Mouse (Mus musculus): Measurements from ENCODE around the gene Irf8. TPM values are rescaled to one million over a fixed set of nuclear protein-coding genes. Genes with fewer than 3 reads are reported as not detected.

The Irf8 gene
- 10.6 TPM in 2 replicates for polyA plus RNA-seq (2016; fragmentation: Nextera tagmentation; extraction: Ambion mirVana)

DNA sequence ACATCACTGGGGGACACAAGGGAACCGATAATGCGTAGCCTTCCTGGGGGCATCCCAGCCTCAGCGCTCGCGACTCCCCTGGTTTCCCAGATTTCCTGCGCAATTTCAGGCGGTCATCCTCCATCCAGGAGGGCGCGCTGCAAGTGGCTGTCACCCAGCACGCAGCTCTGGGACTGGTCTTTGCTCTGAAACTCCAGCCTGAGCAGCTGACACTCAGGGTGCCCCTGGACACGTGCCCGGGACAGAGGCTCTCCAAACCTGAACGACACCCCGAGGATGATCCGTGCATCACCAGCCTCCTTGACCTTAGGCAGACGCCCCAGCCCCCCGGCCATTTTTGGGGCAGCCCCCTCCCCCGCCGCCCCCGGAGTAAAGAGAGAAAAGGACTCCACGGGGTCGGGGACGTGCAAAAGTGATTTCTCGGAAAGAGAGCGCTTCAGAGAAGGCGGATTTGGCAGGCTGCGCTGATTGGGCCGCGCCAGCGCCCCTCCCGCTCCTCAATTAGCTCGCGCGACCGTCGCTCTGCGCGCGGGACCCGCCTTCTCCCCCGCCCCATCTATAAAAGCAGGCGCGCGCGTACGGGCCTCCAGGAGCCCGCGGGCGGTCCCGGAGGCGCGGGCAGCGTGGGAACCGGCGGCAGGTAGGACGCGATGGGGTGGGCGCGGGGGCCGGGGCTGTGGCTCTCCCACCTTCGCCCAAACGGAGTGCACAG lies at the start of gene Irf8:
TSS of gene Irf8 (plus strand) at position 589 of the 712 bp plus-strand sequence.
- no peak within 1 kb of the TSS for H3K27ac ChIP-seq
- no peaks in the 10 kb centered on the region for H3K9me3 ChIP-seq (replicated peaks)
- no peaks in the 10 kb centered on the region for H3K36me3 ChIP-seq
- WGBS (ENCODE audit: insufficient replicate concordance), result under 1% methylated on average over 60 of the region's 62 CpGs
- H3K4me1 ChIP-seq, result peaks cover 9% of the 10 kb centered on the region
- peaks cover 73% of the 10 kb centered on the region for H3K27me3 ChIP-seq (replicated peaks)
- peak; percentile 72 for ATAC-seq
- peak within 1 kb of the TSS; percentile 68 for H3K4me2 ChIP-seq
- H3K9ac ChIP-seq, result peak within 1 kb of the TSS; percentile 39
- peak within 1 kb of the TSS; percentile 49 for H3K4me3 ChIP-seq

DNA sequence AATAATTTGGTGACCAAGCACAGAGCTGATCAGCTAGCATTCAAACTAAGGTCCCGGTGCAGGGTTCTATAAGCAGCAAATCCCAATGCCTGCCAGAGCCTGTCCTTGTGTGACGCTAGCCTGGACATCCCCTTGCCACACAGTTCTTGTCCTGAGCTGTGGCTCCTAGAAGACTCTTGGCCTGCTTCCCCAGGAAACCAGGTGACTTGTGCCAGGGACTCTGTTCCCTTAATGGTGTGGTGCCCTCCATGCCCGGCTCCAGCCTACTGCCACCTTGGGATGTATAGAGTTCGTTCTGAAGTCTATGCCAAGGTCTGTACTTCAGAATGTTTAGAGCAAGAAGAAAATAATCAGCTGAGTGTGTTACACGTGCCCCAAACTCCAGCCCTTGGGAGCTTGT lies 49.6 kb upstream of the Irf8 start:
- Histone ChIP-seq H3K9ac (no peak overlapping the region), H3K4me3 (no peak overlapping the region), H3K4me1 (peaks cover 14% of the 10 kb centered on the region), H3K27ac (no peak overlapping the region), H3K9me3 (replicated peaks) (no peaks in the 10 kb centered on the region), H3K36me3 (no peaks in the 10 kb centered on the region), H3K27me3 (replicated peaks) (peaks cover 34% of the 10 kb centered on the region), H3K4me2 (no peak overlapping the region)
- 66% methylated on average over 5 of the region's 5 CpGs for WGBS (ENCODE audit: insufficient replicate concordance)
- ATAC-seq, result no peak

DNA sequence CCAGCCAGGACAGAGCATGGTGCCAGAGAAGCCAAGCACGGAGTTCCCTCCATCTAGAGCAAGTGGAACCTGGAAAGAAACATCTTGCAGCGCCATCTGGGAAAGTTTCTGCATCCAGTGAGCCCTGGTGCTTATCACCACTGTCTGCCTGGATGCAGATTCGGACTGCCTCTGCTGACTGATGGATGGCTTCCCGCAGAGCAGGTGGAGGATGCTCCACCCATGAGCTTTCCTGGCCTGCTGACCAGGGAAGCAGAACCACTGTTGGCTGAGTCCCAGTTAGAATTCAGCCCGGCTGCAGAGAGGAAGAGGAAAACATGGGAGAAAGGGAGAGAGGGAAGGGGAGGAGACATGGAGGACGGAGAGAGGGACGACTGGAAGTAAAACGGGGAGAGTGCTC lies 48.4 kb upstream of the Irf8 start:
- no peak overlapping the region for H3K4me2 ChIP-seq
- 50% methylated on average over 8 of the region's 8 CpGs for WGBS (ENCODE audit: insufficient replicate concordance)
- H3K27me3 ChIP-seq (replicated peaks), result peaks cover 34% of the 10 kb centered on the region
- no peaks in the 10 kb centered on the region for H3K36me3 ChIP-seq
- peaks cover 19% of the 10 kb centered on the region for H3K4me1 ChIP-seq
- H3K27ac ChIP-seq, result no peak overlapping the region
- no peaks in the 10 kb centered on the region for H3K9me3 ChIP-seq (replicated peaks)
- no peak overlapping the region for H3K9ac ChIP-seq
- no peak for ATAC-seq
- no peak overlapping the region for H3K4me3 ChIP-seq

DNA sequence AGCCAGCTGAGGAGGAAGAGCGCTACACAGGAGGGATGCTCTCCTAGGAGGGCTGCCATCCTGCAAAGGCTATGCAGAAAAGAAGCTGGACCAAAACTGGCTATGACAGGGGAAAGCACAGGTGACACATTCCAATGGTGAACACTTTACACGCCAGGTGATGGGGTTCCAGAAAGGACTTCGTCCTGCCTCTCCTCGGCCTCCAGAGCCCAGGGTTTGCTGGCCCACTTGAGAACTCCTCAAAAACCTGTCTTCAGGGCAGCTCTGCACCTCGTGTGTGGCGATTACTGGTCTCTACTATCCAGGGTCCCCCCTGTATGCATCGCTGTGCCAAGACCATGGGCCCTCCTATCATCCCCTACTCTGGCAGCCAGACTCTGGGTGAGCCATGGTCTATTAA lies 47.6 kb upstream of the Irf8 start:
- 73% methylated on average over 7 of the region's 7 CpGs for WGBS (ENCODE audit: insufficient replicate concordance)

DNA sequence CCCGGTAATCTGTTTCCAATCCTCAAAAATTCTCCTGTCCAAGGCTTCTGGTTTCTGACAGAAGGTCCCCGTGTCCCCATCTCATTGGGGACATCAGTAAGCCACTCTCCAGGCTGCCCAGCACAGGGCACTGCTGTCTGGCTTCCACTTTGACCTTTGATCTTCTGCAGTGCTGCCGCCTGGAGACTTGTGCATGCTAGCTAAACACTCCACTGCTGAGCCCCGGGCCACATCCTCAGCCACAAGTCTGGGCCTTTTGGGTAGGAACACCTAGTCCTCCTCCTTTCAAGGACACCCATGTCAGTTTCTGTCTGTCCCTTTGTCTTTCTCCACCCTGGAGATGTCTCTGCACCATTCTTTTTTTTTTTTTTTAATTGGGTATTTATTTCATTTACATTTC lies 43.2 kb upstream of the Irf8 start:
- Histone ChIP-seq H3K9ac (no peak overlapping the region), H3K4me2 (no peak overlapping the region), H3K36me3 (no peaks in the 10 kb centered on the region), H3K4me3 (no peak overlapping the region), H3K4me1 (peaks cover 24% of the 10 kb centered on the region), H3K9me3 (replicated peaks) (no peaks in the 10 kb centered on the region), H3K27me3 (replicated peaks) (peaks cover 16% of the 10 kb centered on the region), H3K27ac (no peak overlapping the region)
- WGBS (ENCODE audit: insufficient replicate concordance), result 68% methylated on average over 4 of the region's 4 CpGs
- ATAC-seq, result 0 out of 2 replicates have a peak, but pooled peaks have one; percentile 4

More for the DNA sequence above, 47.6 kb upstream of the Irf8 start:
- Histone ChIP-seq H3K27ac (no peak overlapping the region), H3K36me3 (no peaks in the 10 kb centered on the region), H3K9me3 (replicated peaks) (no peaks in the 10 kb centered on the region), H3K4me1 (peaks cover 21% of the 10 kb centered on the region), H3K4me3 (no peak overlapping the region), H3K4me2 (no peak overlapping the region), H3K27me3 (replicated peaks) (peaks cover 34% of the 10 kb centered on the region), H3K9ac (no peak overlapping the region)
- ATAC-seq, result no peak

DNA sequence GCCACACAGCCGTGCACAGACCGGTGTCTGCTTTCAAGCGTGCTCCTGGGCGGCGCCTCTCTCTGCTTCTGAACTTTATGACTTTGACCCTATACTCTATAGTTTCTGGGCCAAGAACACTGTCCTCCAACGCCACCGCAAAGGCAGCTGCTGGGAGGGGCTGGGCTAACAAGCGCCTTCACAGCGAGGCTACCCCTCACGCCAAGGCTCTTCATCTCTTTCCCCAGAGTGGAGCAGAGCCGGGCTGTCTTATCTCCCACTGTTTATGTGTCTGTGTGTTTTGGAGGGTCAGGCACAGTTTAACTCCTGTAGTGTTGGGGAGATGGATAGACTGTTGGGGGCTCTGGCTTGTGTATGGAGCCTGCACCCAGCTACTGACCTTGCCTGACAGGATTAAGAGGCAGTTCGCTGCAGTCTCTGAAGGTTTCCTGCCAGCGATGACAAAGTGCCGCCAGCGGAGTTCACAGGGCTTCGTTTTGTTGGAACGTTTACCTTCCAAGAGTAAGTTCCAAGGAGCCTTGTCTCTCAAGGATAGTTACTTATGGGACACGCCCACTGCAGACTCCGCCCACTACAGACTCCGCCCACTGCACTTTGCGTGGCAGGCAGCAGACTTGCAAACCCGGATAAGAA lies 42.2 kb upstream of the Irf8 start:
- Histone ChIP-seq H3K4me2 (no peak overlapping the region), H3K4me1 (peaks cover 24% of the 10 kb centered on the region), H3K9me3 (replicated peaks) (no peaks in the 10 kb centered on the region), H3K9ac (no peak overlapping the region), H3K27me3 (replicated peaks) (peaks cover 5% of the 10 kb centered on the region; the same call in 1 of the 2 replicates), H3K27ac (no peak overlapping the region), H3K4me3 (no peak overlapping the region), H3K36me3 (no peaks in the 10 kb centered on the region)
- ATAC-seq, result no peak
- 37% methylated on average over 22 of the region's 22 CpGs for WGBS (ENCODE audit: insufficient replicate concordance)

DNA sequence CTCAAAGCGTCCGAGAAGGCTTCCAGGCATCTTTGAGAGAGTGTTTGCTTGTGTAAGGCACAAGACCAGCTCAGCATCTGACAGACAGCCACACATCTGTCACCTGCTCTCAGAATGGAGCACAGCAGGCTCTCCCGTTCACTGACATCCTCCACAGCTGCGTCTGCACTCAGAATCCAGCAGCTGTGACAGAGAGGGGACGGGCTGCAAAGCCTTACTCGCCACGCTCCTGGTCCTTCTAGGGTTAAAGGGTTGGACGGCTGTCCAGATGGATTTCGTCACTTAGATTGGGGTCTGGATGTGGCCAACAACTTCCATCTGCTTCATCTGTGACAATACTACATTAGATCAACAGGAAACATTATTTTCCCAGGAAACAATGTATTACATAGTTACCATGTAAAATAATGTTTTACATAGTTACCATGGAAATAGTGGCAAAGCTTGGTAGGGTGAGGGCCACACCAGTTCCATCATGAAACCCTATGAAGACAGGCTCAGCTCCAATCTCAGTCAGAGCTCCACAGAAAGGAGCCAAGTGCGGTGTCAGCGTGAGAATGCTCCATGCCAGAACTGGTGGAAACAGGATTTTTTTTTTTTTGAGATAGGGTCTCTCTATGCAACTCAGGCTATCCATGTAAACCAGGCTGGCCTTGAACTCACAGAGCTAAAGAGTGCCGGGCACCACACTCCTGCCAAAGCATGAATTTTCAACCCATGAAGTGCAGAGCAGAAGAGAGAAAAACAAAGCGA lies 39.6 kb upstream of the Irf8 start:
- no peak for ATAC-seq
- H3K4me2 ChIP-seq, result no peak overlapping the region
- no peak overlapping the region for H3K27ac ChIP-seq
- H3K36me3 ChIP-seq, result no peaks in the 10 kb centered on the region
- peaks cover 29% of the 10 kb centered on the region for H3K4me1 ChIP-seq
- WGBS (ENCODE audit: insufficient replicate concordance), result 61% methylated on average over 13 of the region's 13 CpGs
- no peak overlapping the region for H3K4me3 ChIP-seq
- H3K9me3 ChIP-seq (replicated peaks), result no peaks in the 10 kb centered on the region
- H3K27me3 ChIP-seq (replicated peaks), result 0 out of 2 replicates have a peak, but pooled peaks cover 2% of the 10 kb centered on the region
- H3K9ac ChIP-seq, result no peak overlapping the region

DNA sequence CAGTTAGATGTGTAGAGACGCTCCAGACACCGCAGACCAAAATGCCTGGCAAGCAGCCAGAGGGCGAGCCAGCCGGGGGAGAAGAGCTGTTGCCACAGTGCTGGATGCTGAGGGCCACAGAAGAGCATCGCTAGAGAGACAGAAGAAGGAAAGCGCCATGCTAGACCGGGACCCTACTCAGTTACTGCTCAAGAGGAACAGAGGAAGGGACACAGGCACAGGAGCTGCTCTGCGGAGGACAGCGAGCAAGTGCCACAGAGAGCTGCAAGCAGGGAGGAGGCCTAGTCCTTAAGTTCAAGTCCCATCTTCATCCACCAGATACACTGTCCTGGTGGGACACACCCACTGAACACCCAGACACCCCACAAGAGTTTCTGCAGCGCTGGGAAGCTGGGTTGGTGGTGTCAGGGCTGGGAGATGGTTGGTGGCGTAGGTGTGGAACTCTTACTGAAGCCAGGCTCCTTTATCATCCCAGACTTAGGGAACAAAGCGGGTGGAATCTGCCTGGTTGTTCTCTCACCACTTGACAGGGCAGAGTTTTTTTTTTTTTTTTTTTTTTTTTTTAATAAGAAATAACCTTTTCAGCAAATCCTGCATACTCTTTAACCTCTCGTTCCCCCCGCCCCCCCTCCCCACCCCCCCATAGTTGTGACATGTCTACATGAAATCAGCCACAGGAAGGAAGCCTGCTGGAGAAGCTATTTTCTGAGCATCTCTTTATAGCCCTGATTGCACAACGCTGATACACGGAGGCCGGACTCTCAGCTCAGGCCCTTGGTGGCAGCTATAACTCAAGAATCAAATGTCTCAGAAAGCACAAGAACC lies 38.8 kb upstream of the Irf8 start:
- H3K4me2 ChIP-seq, result no peak overlapping the region
- no peak overlapping the region for H3K9ac ChIP-seq
- peaks cover 29% of the 10 kb centered on the region for H3K4me1 ChIP-seq
- no peak overlapping the region for H3K27ac ChIP-seq
- H3K36me3 ChIP-seq, result no peaks in the 10 kb centered on the region
- WGBS (ENCODE audit: insufficient replicate concordance), result 52% methylated on average over 17 of the region's 17 CpGs
- 0 out of 2 replicates have a peak, but pooled peaks cover 2% of the 10 kb centered on the region for H3K27me3 ChIP-seq (replicated peaks)
- ATAC-seq, result no peak
- no peaks in the 10 kb centered on the region for H3K9me3 ChIP-seq (replicated peaks)
- no peak overlapping the region for H3K4me3 ChIP-seq

DNA sequence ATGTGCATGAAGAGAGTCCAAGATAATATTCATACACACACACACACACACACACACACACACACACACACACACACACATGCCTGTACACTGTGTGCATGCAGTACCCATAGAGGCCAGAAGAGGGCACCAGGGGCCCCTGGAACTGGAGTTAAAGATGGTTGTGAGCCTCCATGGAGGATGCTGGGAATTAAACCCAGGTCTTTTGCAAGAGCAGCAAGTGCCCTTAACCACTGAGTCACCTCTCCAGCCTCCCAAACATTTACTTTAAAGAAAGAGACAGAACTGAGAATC lies 38.2 kb upstream of the Irf8 start:
- Histone ChIP-seq H3K4me1 (peaks cover 23% of the 10 kb centered on the region), H3K9me3 (replicated peaks) (no peaks in the 10 kb centered on the region), H3K27ac (no peak overlapping the region), H3K4me2 (no peak overlapping the region), H3K4me3 (no peak overlapping the region), H3K36me3 (no peaks in the 10 kb centered on the region), H3K27me3 (replicated peaks) (0 out of 2 replicates have a peak, but pooled peaks cover 3% of the 10 kb centered on the region), H3K9ac (no peak overlapping the region)
- no peak for ATAC-seq

DNA sequence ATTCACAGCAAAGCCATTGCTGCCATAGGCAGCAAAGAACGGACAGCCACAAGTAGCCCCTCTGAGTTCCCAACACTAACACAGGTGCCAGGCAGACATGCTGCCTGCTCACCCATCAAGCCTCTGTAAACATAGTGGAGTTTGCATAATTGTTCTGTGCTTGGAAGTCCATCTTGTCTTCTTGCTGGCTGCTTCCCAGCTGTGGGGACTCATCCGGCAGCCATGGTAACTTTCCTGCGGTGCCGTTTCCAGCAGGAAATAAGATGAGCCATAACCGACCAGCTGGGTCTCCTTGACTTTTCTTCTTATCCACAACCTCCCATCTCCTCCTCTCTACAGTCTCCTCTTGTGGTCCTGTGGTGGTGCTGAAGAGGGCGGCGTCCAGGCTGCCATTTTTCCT lies 37.7 kb upstream of the Irf8 start:
- H3K36me3 ChIP-seq, result no peaks in the 10 kb centered on the region
- no peak overlapping the region for H3K4me2 ChIP-seq
- 0 out of 2 replicates have a peak, but pooled peaks cover 7% of the 10 kb centered on the region for H3K27me3 ChIP-seq (replicated peaks)
- ATAC-seq, result no peak
- no peak overlapping the region for H3K27ac ChIP-seq
- peaks cover 22% of the 10 kb centered on the region for H3K4me1 ChIP-seq
- H3K9ac ChIP-seq, result no peak overlapping the region
- 76% methylated on average over 7 of the region's 7 CpGs for WGBS (ENCODE audit: insufficient replicate concordance)
- H3K4me3 ChIP-seq, result no peak overlapping the region
- no peaks in the 10 kb centered on the region for H3K9me3 ChIP-seq (replicated peaks)

DNA sequence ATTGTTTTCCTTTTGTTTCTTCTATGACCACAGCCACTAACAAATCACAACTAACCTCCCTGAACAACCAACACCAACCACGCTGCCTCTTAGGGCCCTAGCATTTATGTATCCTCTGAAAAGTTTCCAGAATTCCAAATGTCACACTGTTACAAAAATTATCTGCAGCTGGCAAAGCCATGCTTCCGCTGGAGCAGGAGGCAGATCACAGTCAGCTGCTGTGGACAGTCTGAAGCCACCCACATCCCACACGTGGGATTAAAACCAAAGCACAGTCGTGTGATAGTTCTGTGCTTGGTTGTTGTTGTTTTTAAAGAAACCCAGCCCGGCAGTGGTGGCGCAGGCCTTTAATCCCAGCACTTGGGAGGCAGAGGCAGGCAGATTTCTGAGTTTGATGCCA lies 37.1 kb upstream of the Irf8 start:
- H3K9me3 ChIP-seq (replicated peaks), result no peaks in the 10 kb centered on the region
- no peak overlapping the region for H3K9ac ChIP-seq
- H3K4me1 ChIP-seq, result peaks cover 18% of the 10 kb centered on the region
- no peak overlapping the region for H3K4me3 ChIP-seq
- no peaks in the 10 kb centered on the region for H3K36me3 ChIP-seq
- 53% methylated on average over 6 of the region's 6 CpGs for WGBS (ENCODE audit: insufficient replicate concordance)
- ATAC-seq, result no peak
- no peak overlapping the region for H3K4me2 ChIP-seq
- no peak overlapping the region for H3K27ac ChIP-seq
- peaks cover 7% of the 10 kb centered on the region; the same call in 1 of the 2 replicates for H3K27me3 ChIP-seq (replicated peaks)

Data from liver, embryonic 12.5 days (tissue).